9 mouse cellular contexts compared by ENCODE assay signal in genomic region chr6:94225832-94226231, GRCm38 (mm10). TPM values are rescaled to one million over a fixed set of nuclear protein-coding genes. Genes with fewer than 3 reads are reported as not detected.
DNase-seq lines count a peak whose midpoint lies in the region; ATAC-seq and TF ChIP-seq lines count a peak whose summit lies in the region.
"Had no signal": no experiment of that assay in that cellular context is flagged by ENCODE, and none has a peak within 500 bp of the region (broad histone marks: within the 10 kb centered on the region; RNA-seq: fewer than 3 reads in every experiment).

No protein-coding gene starts in this region.

- no peak for TF ChIP-seq EP300 in lung, postnatal 0 days (IDR thresholded peaks at IDR 0.05)

- peak; percentile 30 for DNase-seq in lung, postnatal 0 days (ENCODE audit: low spot score)
- DNase-seq in lung, adult 2 months: no peak
- peak; percentile 46 to 69 for DNase-seq in frontal cortex, adult 2 months (ENCODE audit: extremely low spot score in 1 of 2, low spot score in 1 of 2)
- DNase-seq in heart, postnatal 25 days (ENCODE audit: low spot score): peak; percentile 48
- DNase-seq in right cerebral cortex, postnatal 36 days (ENCODE audit: low spot score in 2 of 2): peak; percentile 38 to 58
- DNase-seq in spleen, postnatal 14 days (ENCODE audit: low spot score in 2 of 2): no peak
- DNase-seq in T-cell, adult 2 months (ENCODE audit: low spot score): no peak
- DNase-seq in cerebellum, postnatal 36 days: no peak

- H3K27me3 ChIP-seq in lung, postnatal 0 days (replicated peaks; ENCODE audit: insufficient read depth, low read length): no peaks in the 10 kb centered on the region

- no peak overlapping the region for H3K27ac ChIP-seq in lung, postnatal 0 days (ENCODE audit: low read length)

- intact Hi-C loops in heart, postnatal 25 days (cut with DNase I): loop anchor here (5.0 kb wide), 1 partner anchor 56 kb away; the partner anchor contains the start of gene Magi1

- no peak overlapping the region for H3K4me2 ChIP-seq in lung, postnatal 0 days (replicated peaks; ENCODE audit: low read depth, low read length)

- H3K4me3 ChIP-seq in lung, postnatal 0 days (ENCODE audit: low read depth, low read length): no peak overlapping the region
- no peak overlapping the region for H3K4me3 ChIP-seq in lung, adult 2 months (replicated peaks; ENCODE audit: extremely low read depth, low read depth, low read length)

- no peak for TF ChIP-seq POLR2A in lung, adult 2 months (IDR thresholded peaks at IDR 0.05; ENCODE audit: borderline replicate concordance, extremely low read depth, low read depth, low read length)

- H3K36me3 ChIP-seq in lung, postnatal 0 days (ENCODE audit: insufficient read depth, low read length): no peaks in the 10 kb centered on the region

- ATAC-seq in lung, postnatal 0 days: no peak

- 15% methylated on average over 3 of the region's 3 CpGs for WGBS in lung, postnatal 0 days
- WGBS in lung, adult 2 months: 16% methylated on average over 3 of the region's 3 CpGs

- no peaks in the 10 kb centered on the region for H3K9me3 ChIP-seq in lung, postnatal 0 days (ENCODE audit: low read length)

- peaks cover 18% of the 10 kb centered on the region; the same call in 1 of the 2 replicates for H3K4me1 ChIP-seq in lung, postnatal 0 days (ENCODE audit: insufficient read depth, low read depth, low read length)
- peaks cover 9% of the 10 kb centered on the region for H3K4me1 ChIP-seq in lung, adult 2 months (ENCODE audit: control insufficient read depth, insufficient read depth, low read length)

- H3K9ac ChIP-seq in lung, postnatal 0 days (replicated peaks; ENCODE audit: low read depth): no peak overlapping the region

- no peak for TF ChIP-seq CTCF in lung, postnatal 0 days (IDR thresholded peaks at IDR 0.05)
- TF ChIP-seq CTCF in lung, adult 2 months (IDR thresholded peaks at IDR 0.05; ENCODE audit: insufficient read depth, low read length): no peak

RNA-seq across cellular contexts. Expression of gene Magi1, which starts 57.9 kb away (rescaled TPM):
- 10.7 and 12.9 TPM in 2 replicates for polyA plus RNA-seq in lung, postnatal 0 days (2015; fragmentation: Nextera tagmentation; extraction: Ambion mirVana)
- 9.4 and 12.3 TPM in 2 replicates for polyA plus RNA-seq in lung, adult 2 months (2012; rRNA removed)
- polyA plus RNA-seq in frontal cortex, adult 2 months (2012; rRNA removed): 54.3 and 56.4 TPM in 2 replicates
- 10 to 100 TPM; 15.9 to 18.1 TPM for total RNA-seq in heart, postnatal 25 days (2021)
- total RNA-seq: neutrophil, adult 5-6 weeks had no signal

Comparison
In these comparisons a context has a peak if more than half of its experiments do, and no peak if none do; other contexts are left out.
1. DNase-seq: peak in lung, postnatal 0 days (single experiment), frontal cortex, adult 2 months (2 of 2), heart, postnatal 25 days (single experiment) and right cerebral cortex, postnatal 36 days (2 of 2); none in lung, adult 2 months (single experiment), spleen, postnatal 14 days (0 of 2), T-cell, adult 2 months (single experiment) and cerebellum, postnatal 36 days (0 of 2).